Mouse (Mus musculus): ENCODE data around the gene B3gnt9. TPM values are rescaled to one million over a fixed set of nuclear protein-coding genes. Genes with fewer than 3 reads are reported as not detected.

B3gnt9 gene
- polyA plus RNA-seq, 1 experiment from 2014 or later = 27.4 TPM

DNA sequence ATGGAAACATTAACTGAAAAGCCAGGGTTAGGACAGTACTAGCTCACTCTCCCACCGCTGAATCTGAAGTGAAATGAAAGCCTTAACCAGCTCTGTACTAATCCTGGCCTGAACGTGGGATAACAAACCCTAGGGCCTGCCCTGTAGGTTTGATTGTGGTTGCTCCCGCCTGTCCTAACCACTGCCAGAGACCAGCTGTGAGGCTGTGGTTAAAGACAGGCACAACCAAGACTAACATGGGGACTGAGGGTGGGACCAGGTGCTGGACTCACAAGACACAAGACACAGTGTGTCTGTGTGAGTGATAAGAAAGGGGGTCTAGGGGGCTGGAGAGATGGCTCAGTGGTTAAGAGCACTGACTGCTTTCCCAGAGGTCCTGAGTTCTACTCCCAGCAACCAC lies 25.6 kb upstream of the B3gnt9 start:
- H3K27me3 ChIP-seq (replicated peaks) = peaks cover 42% of the 10 kb centered on the region
- H3K9me3 ChIP-seq = no peaks in the 10 kb centered on the region

GRCm38 (mm10) chr8:105278911-105279334 lies 24.0 kb upstream of the B3gnt9 start:
- Histone ChIP-seq H3K4me1 (peaks cover 30% of the 10 kb centered on the region), H3K4me3 (replicated peaks) (peak overlapping the region; percentile 18; the same call in 1 of the 2 replicates), H3K27me3 (replicated peaks) (peaks cover 58% of the 10 kb centered on the region), H3K9me3 (no peaks in the 10 kb centered on the region), H3K36me3 (0 out of 2 replicates have a peak, but pooled peaks cover 11% of the 10 kb centered on the region), H3K4me2 (peak overlapping the region; percentile 55), H3K9ac (no peak overlapping the region), H3K27ac (no peak overlapping the region)
- ATAC-seq (ENCODE audit: insufficient read depth, low FRiP score, low read depth) = peak; percentile 73
- WGBS = 3% methylated on average over 28 of the region's 28 CpGs

More for the DNA sequence above, 25.6 kb upstream of the B3gnt9 start:
- Histone ChIP-seq H3K9ac (no peak overlapping the region), H3K4me2 (no peak overlapping the region), H3K36me3 (0 out of 2 replicates have a peak, but pooled peaks cover 11% of the 10 kb centered on the region), H3K27ac (no peak overlapping the region), H3K4me3 (replicated peaks) (no peak overlapping the region), H3K4me1 (peaks cover 24% of the 10 kb centered on the region)
- ATAC-seq (ENCODE audit: insufficient read depth, low FRiP score, low read depth) = no peak
- 67% methylated on average over 3 of the region's 3 CpGs for WGBS

- Histone ChIP-seq H3K9ac (no peak overlapping the region), H3K9me3 (no peaks in the 10 kb centered on the region), H3K4me3 (replicated peaks) (peak overlapping the region; percentile 42), H3K4me2 (peak overlapping the region; percentile 81), H3K27me3 (replicated peaks) (peaks cover 78% of the 10 kb centered on the region), H3K36me3 (0 out of 2 replicates have a peak, but pooled peaks cover 2% of the 10 kb centered on the region), H3K27ac (no peak overlapping the region), H3K4me1 (peaks cover 26% of the 10 kb centered on the region)
- WGBS = 4% methylated on average over 30 of the region's 30 CpGs
- peak; percentile 36; the same call in 1 of the 2 replicates for ATAC-seq (ENCODE audit: insufficient read depth, low FRiP score, low read depth)
Observed at GRCm38 (mm10) chr8:105276292-105277120, 21.6 kb upstream of the B3gnt9 start.

DNA sequence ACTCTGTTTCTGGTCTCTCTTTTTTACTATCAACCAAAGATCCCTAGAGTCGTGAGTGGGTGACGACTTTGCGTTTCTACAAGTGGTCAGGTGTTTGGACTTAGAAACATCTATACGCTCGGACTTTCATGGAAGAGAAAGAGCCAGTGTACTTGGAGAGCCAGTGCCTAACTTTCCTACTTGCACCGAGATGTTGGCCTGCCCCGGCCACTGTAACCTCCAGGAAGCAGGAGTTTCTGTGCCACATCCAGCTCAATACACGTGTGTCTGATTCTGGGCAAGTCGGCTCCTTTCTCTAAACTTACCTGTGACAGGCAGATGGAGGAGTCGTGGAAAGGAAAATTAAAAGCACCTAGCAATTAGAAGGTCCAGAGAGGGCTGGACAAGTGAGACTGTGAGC lies 20.9 kb upstream of the B3gnt9 start, which contains the start of gene Nol3:
TSS of gene Nol3 (plus strand) at position 301 of the 400 bp plus-strand sequence.
- Histone ChIP-seq H3K9ac (no peak within 1 kb of the TSS), H3K4me2 (peak within 1 kb of the TSS; percentile 81), H3K4me3 (replicated peaks) (peak within 1 kb of the TSS; percentile 42), H3K27me3 (replicated peaks) (peaks cover 85% of the 10 kb centered on the region), H3K27ac (no peak within 1 kb of the TSS), H3K36me3 (no peaks in the 10 kb centered on the region), H3K9me3 (no peaks in the 10 kb centered on the region), H3K4me1 (peaks cover 27% of the 10 kb centered on the region)
- WGBS = 4% methylated on average over 10 of the region's 10 CpGs
- ATAC-seq (ENCODE audit: insufficient read depth, low FRiP score, low read depth) = no peak

GRCm38 (mm10) chr8:105275387-105275786 lies 20.4 kb upstream of the B3gnt9 start:
- 10% methylated on average over 11 of the region's 11 CpGs for WGBS
- Histone ChIP-seq H3K36me3 (no peaks in the 10 kb centered on the region), H3K9ac (no peak overlapping the region), H3K27ac (no peak overlapping the region), H3K4me1 (peaks cover 31% of the 10 kb centered on the region), H3K4me2 (peak overlapping the region; percentile 81), H3K9me3 (no peaks in the 10 kb centered on the region), H3K27me3 (replicated peaks) (peaks cover 89% of the 10 kb centered on the region), H3K4me3 (replicated peaks) (no peak overlapping the region)
- ATAC-seq (ENCODE audit: insufficient read depth, low FRiP score, low read depth) = no peak

- Histone ChIP-seq H3K27me3 (replicated peaks) (peaks cover 90% of the 10 kb centered on the region), H3K4me2 (peak overlapping the region; percentile 89; the same call in 1 of the 2 replicates), H3K4me3 (replicated peaks) (0 out of 2 replicates have a peak overlapping the region, but pooled peaks have one; percentile 44), H3K9me3 (no peaks in the 10 kb centered on the region), H3K36me3 (no peaks in the 10 kb centered on the region), H3K27ac (no peak overlapping the region), H3K9ac (no peak overlapping the region), H3K4me1 (peaks cover 39% of the 10 kb centered on the region)
- no peak for ATAC-seq (ENCODE audit: insufficient read depth, low FRiP score, low read depth)
- 4% methylated on average over 11 of the region's 11 CpGs for WGBS
Observed at GRCm38 (mm10) chr8:105270916-105271186, 15.9 kb upstream of the B3gnt9 start.

DNA sequence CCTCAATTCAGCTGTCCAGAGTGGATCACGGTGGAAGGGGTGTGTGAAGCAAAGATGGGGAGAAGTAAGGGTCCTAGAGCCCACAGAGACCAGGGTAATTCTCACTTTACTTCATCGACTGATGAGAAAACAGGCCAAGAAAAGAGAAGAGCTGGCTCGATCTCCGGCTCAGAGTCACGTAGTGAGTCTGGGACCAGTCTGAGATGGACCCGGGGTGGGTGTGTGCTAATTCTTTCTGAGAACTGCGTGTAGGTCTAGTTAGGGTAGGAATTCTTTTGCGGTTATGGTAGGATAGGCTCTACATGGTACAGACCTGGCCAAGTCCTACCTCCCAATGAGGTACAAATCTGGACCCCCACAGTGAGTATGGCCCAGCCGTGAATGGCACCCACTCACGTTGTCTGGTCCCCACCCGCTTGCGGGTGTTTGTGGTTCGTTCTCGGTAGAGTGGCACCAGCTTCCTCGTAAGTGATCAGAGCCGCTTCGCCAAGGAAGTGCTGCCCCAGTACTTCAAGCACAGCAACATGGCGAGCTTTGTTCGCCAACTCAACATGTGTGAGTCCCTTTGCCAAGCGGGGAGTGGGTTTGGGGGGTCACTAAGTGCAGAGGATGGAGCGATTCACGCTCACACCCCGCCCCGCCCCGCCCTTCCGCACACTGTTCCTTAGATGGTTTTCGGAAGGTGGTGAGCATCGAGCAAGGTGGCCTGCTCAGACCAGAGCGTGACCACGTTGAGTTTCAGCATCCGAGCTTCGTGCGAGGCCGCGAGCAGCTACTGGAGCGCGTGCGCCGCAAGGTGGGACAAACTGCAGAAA lies 15.4 kb upstream of the B3gnt9 start:
- WGBS = 8% methylated on average over 39 of the region's 39 CpGs
- no peak for ATAC-seq (ENCODE audit: insufficient read depth, low FRiP score, low read depth)
- H3K9ac ChIP-seq = no peak overlapping the region

GRCm38 (mm10) chr8:105269461-105269947 lies 14.6 kb upstream of the B3gnt9 start, which contains the start of gene Hsf4:
Gene Hsf4 (plus strand): TSS chr8:105269801.
- H3K27me3 ChIP-seq (replicated peaks) = peaks cover 78% of the 10 kb centered on the region
- H3K9me3 ChIP-seq = no peaks in the 10 kb centered on the region
- no peaks in the 10 kb centered on the region for H3K36me3 ChIP-seq
- no peak within 1 kb of the TSS for H3K27ac ChIP-seq
- ATAC-seq (ENCODE audit: insufficient read depth, low FRiP score, low read depth) = peak; percentile 50
- H3K4me1 ChIP-seq = peaks cover 36% of the 10 kb centered on the region
- H3K4me3 ChIP-seq (replicated peaks) = peak within 1 kb of the TSS; percentile 44
- 1% methylated on average over 42 of the region's 42 CpGs for WGBS
- H3K4me2 ChIP-seq = peak within 1 kb of the TSS; percentile 89
- peak within 1 kb of the TSS; percentile 13; the same call in 1 of the 2 replicates for H3K9ac ChIP-seq

More for the DNA sequence above, 15.4 kb upstream of the B3gnt9 start:
- peaks cover 36% of the 10 kb centered on the region for H3K4me1 ChIP-seq
- H3K4me3 ChIP-seq (replicated peaks) = peak overlapping the region; percentile 44
- H3K9me3 ChIP-seq = no peaks in the 10 kb centered on the region
- peak overlapping the region; percentile 89 for H3K4me2 ChIP-seq
- no peaks in the 10 kb centered on the region for H3K36me3 ChIP-seq
- no peak overlapping the region for H3K27ac ChIP-seq
- peaks cover 86% of the 10 kb centered on the region for H3K27me3 ChIP-seq (replicated peaks)

DNA sequence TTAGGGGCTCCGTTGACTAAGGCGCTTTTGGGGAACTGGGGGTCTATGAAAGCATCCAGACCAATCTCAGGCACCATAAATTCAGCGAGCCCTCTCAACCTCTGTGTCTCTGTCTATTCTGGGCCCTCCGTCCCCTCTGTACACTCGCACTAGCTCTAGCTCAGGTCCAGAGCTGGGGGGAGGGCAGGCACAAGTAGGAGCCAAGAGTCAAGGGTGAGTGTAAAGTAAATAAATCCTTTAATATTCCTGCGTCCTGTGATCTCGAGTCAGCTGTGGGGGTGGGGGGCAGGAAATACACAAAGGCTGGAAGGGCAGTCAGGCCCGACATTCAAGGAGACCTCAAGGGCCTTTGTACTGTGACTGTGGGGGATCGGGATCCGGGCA lies 14.1 kb upstream of the B3gnt9 start:
- no peak overlapping the region for H3K9ac ChIP-seq
- peak overlapping the region; percentile 44 for H3K4me3 ChIP-seq (replicated peaks)
- no peak overlapping the region for H3K27ac ChIP-seq
- no peaks in the 10 kb centered on the region for H3K36me3 ChIP-seq
- H3K9me3 ChIP-seq = no peaks in the 10 kb centered on the region
- 5% methylated on average over 10 of the region's 10 CpGs for WGBS
- ATAC-seq (ENCODE audit: insufficient read depth, low FRiP score, low read depth) = no peak
- peaks cover 73% of the 10 kb centered on the region for H3K27me3 ChIP-seq (replicated peaks)
- H3K4me1 ChIP-seq = peaks cover 36% of the 10 kb centered on the region
- peak overlapping the region; percentile 89 for H3K4me2 ChIP-seq

- Histone ChIP-seq H3K4me2 (peak overlapping the region; percentile 89), H3K4me3 (replicated peaks) (peak overlapping the region; percentile 44), H3K36me3 (no peaks in the 10 kb centered on the region), H3K27me3 (replicated peaks) (peaks cover 69% of the 10 kb centered on the region), H3K4me1 (peaks cover 40% of the 10 kb centered on the region), H3K27ac (no peak overlapping the region), H3K9ac (no peak overlapping the region), H3K9me3 (no peaks in the 10 kb centered on the region)
- no peak for ATAC-seq (ENCODE audit: insufficient read depth, low FRiP score, low read depth)
- 3% methylated on average over 65 of the region's 65 CpGs for WGBS
Observed at GRCm38 (mm10) chr8:105268342-105269074, 13.6 kb upstream of the B3gnt9 start.

- peaks cover 59% of the 10 kb centered on the region for H3K27me3 ChIP-seq (replicated peaks)
- H3K36me3 ChIP-seq = no peaks in the 10 kb centered on the region
- no peak overlapping the region for H3K27ac ChIP-seq
- no peak for ATAC-seq (ENCODE audit: insufficient read depth, low FRiP score, low read depth)
- peaks cover 40% of the 10 kb centered on the region for H3K4me1 ChIP-seq
- WGBS = 37% methylated on average over 13 of the region's 13 CpGs
- no peak overlapping the region for H3K9ac ChIP-seq
- no peak overlapping the region for H3K4me3 ChIP-seq (replicated peaks)
- H3K9me3 ChIP-seq = no peaks in the 10 kb centered on the region
- no peak overlapping the region for H3K4me2 ChIP-seq
Observed at GRCm38 (mm10) chr8:105266775-105267174, 11.8 kb upstream of the B3gnt9 start.

Measured in stomach, embryonic 15.5 days (tissue).